Mouse (Mus musculus) lung, postnatal 0 days (tissue): ENCODE results near the gene Cep128. TPM values are rescaled to one million over a fixed set of nuclear protein-coding genes. Genes with fewer than 3 reads are reported as not detected.

Experiments used
- ATAC-seq: fragments of 200-750 bp; cut with Nextera tagmentation; 2 replicates; pipeline ENCODE4 v1.8.0; 2017; ENCODE audit warnings: moderate library complexity
- DNase-seq: peaks from one replicate; pipeline ENCODE4 v3.0.0-alpha.2; 2016; ENCODE audit warnings: low spot score
- H3K27ac ChIP-seq: fragments of 300-500 bp; sonication (generic); 2 replicates; pipeline ENCODE4 v1.5.1; 2014; ENCODE audit warnings: antibody characterized with exemption, mild to moderate bottlenecking, low read length, mixed read lengths
- H3K27me3 ChIP-seq: fragments of 300-500 bp; sonication (generic); replicated peaks from 2 replicates; pipeline ENCODE4 v1.6.1; 2014; ENCODE audit warnings: low read length, mixed read lengths; ENCODE audit not compliant: insufficient read depth
- H3K36me3 ChIP-seq: fragments of 300-500 bp; sonication (generic); 2 replicates; pipeline ENCODE4 v1.6.1; 2014; ENCODE audit warnings: low read length, mixed read lengths; ENCODE audit not compliant: insufficient read depth
- H3K4me1 ChIP-seq: fragments of 300-500 bp; sonication (generic); 2 replicates; pipeline ENCODE4 v1.6.1; 2014; ENCODE audit warnings: antibody characterized with exemption, low read depth, low read length, mixed read lengths; ENCODE audit not compliant: insufficient read depth
- H3K4me2 ChIP-seq: fragments of 300-500 bp; sonication (generic); replicated peaks from 2 replicates; pipeline ENCODE4 v1.6.1; 2014; ENCODE audit warnings: low read depth, mild to moderate bottlenecking, low read length, moderate library complexity, mixed read lengths
- H3K4me3 ChIP-seq: fragments of 300-500 bp; sonication (generic); 2 replicates; pipeline ENCODE4 v1.5.1; 2014; ENCODE audit warnings: low read depth, low read length
- H3K9ac ChIP-seq: fragments of 300-500 bp; sonication (generic); replicated peaks from 2 replicates; pipeline ENCODE4 v1.6.1; 2014; ENCODE audit warnings: low read depth, mild to moderate bottlenecking
- H3K9me3 ChIP-seq: fragments of 300-500 bp; sonication (generic); 2 replicates; pipeline ENCODE4 v1.6.1; 2016; ENCODE audit warnings: low read length, mixed read lengths
- CTCF ChIP-seq: IDR thresholded peaks from 2 replicates; pipeline ENCODE4 v1.5.1; 2016; ENCODE audit warnings: antibody characterized with exemption, mild to moderate bottlenecking
- EP300 ChIP-seq: IDR thresholded peaks from 2 replicates; pipeline ENCODE4 v1.6.1; 2016; ENCODE audit warnings: antibody characterized with exemption, mild to moderate bottlenecking, control low read depth
- WGBS: fragments of 180-500 bp; shearing (Covaris S2); extraction: QIAGEN DNeasy Blood & Tissue Kit; methylation state at CpG from one replicate; pipeline ENCODE4 v1.1.7; 2014; 5-methylcytosine and 5-hydroxymethylcytosine counted together
- polyA plus RNA-seq: library from polyadenylated mRNA; unstranded; fragments of >200 nt; fragmentation: Nextera tagmentation; extraction: Ambion mirVana; gene quantifications from 2 replicates; pipeline ENCODE4 v1.2.1, GENCODE M21; 2015

Gene Cep128
- polyA plus RNA-seq, 1 experiment from 2014 or later, result 2.4 TPM

DNA sequence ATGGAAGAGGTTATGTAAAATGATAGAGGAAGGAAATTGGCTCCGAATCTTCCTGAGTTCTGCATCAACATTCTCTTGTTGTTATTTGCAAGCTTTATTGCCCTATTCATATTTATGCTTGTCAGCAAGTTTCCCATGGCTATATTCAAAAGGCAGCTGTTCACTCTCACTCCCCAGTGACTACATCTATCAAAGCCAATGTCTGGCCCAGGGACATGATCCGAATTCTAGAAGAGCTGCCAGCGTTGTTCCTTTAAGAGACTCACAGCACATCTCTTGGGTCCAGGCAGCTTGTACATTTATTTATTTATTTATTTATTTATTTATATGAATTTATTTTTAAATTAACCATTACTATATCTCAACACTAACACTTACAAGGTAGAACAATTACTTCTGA, 235.1 kb downstream of the Cep128 start:
- H3K36me3 ChIP-seq, result no peaks in the 10 kb centered on the region
- no peaks in the 10 kb centered on the region for H3K27me3 ChIP-seq
- H3K27ac ChIP-seq, result no peak overlapping the region
- TF ChIP-seq EP300 (no peak), CTCF (no peak)
- H3K4me1 ChIP-seq, result no peaks in the 10 kb centered on the region
- no peak overlapping the region for H3K4me3 ChIP-seq
- 76% methylated on average over 3 of the region's 3 CpGs for WGBS
- H3K9ac ChIP-seq, result no peak overlapping the region
- DNase-seq (no peak), ATAC-seq (no peak)
- H3K9me3 ChIP-seq, result no peaks in the 10 kb centered on the region
- H3K4me2 ChIP-seq, result no peak overlapping the region

DNA sequence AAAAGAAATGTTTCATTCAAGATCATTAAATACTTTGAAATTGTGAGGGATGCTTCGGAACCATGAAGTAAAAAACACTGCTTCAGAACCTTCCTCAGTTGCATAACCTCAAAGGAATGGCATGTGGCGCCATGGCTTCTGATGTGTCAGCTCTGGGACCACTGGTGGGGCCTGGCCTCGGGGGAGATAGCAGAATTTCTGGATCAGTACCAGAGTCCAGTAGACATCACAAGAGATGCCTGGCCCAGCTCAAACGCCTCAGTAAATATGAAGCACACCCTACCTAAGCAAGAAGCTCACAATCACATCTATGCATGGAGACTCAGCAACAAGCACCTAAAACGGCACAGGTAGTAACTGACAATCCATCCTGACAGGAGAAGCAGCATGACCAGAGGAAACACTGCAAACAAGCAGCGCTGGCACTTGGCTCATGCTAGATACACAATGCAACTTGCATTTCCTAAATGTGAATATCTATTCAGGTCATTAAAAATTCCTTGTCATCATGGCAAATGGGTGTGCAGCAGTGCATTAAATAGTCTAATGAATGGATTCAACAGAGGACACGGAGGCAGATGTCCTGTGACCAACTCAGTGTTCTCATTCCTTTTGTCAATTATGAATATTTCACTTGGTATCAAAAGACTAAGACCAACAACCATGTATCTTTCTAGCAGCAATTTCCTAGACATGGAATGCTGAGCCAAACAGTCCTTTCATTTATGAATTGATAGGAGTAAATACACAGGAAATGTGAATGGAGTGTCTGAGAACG, 249.3 kb downstream of the Cep128 start:
- H3K4me2 ChIP-seq, result no peak overlapping the region
- 80% methylated on average over 8 of the region's 8 CpGs for WGBS
- H3K27ac ChIP-seq, result no peak overlapping the region
- no peaks in the 10 kb centered on the region for H3K36me3 ChIP-seq
- no peak overlapping the region for H3K4me3 ChIP-seq
- no peak overlapping the region for H3K9ac ChIP-seq
- H3K9me3 ChIP-seq, result no peaks in the 10 kb centered on the region
- TF ChIP-seq EP300, result no peak
- no peak for TF ChIP-seq CTCF
- no peaks in the 10 kb centered on the region for H3K4me1 ChIP-seq
- ATAC-seq, result no peak
- H3K27me3 ChIP-seq, result no peaks in the 10 kb centered on the region
- no peak for DNase-seq

DNA sequence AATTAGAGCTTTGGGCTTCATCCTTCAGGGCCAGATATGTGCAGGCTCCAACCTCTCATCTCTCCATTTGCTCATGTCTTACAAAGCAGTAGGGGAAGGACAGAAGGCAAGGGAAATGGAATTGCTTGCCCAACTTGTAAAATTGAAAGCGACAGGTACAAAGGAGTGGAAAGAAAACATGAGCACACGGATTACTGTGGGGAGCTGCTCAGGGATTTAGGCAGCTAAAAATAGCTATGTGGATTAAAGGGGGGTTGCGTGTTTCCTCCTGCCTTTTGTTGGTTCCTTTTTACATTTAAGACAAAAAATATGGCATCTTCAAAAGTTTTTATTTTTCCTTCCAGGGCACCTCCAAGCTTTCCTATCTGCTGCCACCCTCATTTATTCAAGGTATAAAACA, 269.2 kb downstream of the Cep128 start:
- Histone ChIP-seq H3K9me3 (no peaks in the 10 kb centered on the region), H3K9ac (no peak overlapping the region), H3K27me3 (no peaks in the 10 kb centered on the region), H3K27ac (no peak overlapping the region), H3K4me2 (no peak overlapping the region), H3K36me3 (no peaks in the 10 kb centered on the region), H3K4me1 (no peaks in the 10 kb centered on the region), H3K4me3 (no peak overlapping the region)
- TF ChIP-seq EP300 (no peak), CTCF (no peak)
- DNase-seq, result no peak
- WGBS, result 62% methylated on average over 3 of the region's 3 CpGs
- no peak for ATAC-seq

DNA sequence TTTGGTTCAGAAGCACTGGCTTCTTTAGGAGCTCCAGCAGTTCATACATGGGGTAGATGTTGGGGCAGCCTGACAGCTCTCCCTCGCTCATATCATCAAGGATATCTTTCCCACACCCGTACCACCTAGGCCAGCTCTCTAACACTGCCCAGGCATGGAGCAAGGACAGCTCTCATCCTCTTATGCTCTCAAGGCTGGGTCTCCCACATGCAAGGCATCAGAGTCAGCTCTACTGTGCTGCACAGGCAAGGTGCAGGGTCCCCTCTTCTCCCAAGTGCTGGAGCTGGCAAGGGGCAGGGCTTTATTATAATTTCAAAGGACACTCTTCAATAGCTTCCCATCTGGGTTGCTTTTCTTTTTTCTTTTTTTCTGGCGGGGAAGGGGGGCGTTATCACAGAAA, 280.9 kb downstream of the Cep128 start:
- Histone ChIP-seq H3K4me3 (no peak overlapping the region), H3K9ac (no peak overlapping the region), H3K27ac (no peak overlapping the region), H3K4me2 (no peak overlapping the region), H3K9me3 (no peaks in the 10 kb centered on the region), H3K27me3 (no peaks in the 10 kb centered on the region), H3K4me1 (no peaks in the 10 kb centered on the region), H3K36me3 (no peaks in the 10 kb centered on the region)
- 89% methylated on average over 4 of the region's 4 CpGs for whole genome bisulfite sequencing
- DNase-seq (no peak), ATAC-seq (no peak)
- TF ChIP-seq EP300 (no peak), CTCF (no peak)

DNA sequence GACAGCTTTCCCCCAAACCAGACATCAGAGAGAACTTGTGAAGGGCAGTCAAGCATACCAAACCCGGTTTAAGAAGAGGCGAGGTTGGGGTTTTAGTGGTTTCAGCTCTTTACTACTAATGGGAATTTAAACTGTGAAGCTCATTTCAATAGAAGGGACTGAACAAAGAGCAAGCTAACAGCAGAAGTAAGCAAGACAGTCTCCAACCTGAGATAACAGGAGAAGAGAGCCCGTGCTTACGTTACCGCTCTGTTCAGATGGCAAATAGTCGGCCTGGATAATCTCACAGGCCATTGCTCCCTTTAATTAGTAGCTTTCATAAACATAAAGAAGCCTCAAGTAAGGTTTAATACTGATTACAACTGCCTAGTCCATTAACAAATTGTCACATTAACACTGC, 286.3 kb downstream of the Cep128 start:
- Histone ChIP-seq H3K27me3 (no peaks in the 10 kb centered on the region), H3K4me3 (no peak overlapping the region), H3K27ac (no peak overlapping the region), H3K9me3 (no peaks in the 10 kb centered on the region), H3K4me2 (no peak overlapping the region), H3K36me3 (no peaks in the 10 kb centered on the region), H3K4me1 (no peaks in the 10 kb centered on the region), H3K9ac (no peak overlapping the region)
- no peak for DNase-seq
- 87% methylated on average over 6 of the region's 6 CpGs for WGBS
- no peak for ATAC-seq
- no peak for TF ChIP-seq EP300
- TF ChIP-seq CTCF, result no peak

DNA sequence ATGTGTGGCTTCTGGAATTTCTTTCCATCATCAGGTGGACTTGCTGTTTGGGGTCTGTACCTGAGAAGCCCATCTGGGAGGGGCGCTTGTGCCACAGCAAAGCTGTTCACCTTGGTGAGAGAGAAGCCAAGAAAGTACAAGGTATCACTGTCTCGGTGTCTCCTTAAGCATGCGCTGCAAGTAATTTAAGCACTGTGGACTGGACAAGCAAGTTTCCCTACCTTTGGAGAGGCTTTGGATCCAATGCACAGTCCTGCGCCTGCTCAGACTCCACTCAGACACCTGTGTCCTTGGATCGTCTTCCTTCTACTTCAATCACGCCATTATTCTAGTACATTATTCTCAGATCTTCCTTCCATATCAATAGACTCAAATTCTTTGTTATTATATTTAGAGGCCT, 288.0 kb downstream of the Cep128 start:
- Histone ChIP-seq H3K36me3 (no peaks in the 10 kb centered on the region), H3K9ac (no peak overlapping the region), H3K4me3 (no peak overlapping the region), H3K27me3 (no peaks in the 10 kb centered on the region), H3K4me2 (no peak overlapping the region), H3K4me1 (no peaks in the 10 kb centered on the region), H3K9me3 (no peaks in the 10 kb centered on the region), H3K27ac (no peak overlapping the region)
- no peak for ATAC-seq
- no peak for DNase-seq
- WGBS, result 74% methylated on average over 6 of the region's 6 CpGs
- TF ChIP-seq CTCF (no peak), EP300 (no peak)
